Mouse (Mus musculus) ES-Bruce4 (cell line): ENCODE measurements around the gene Glb1l. TPM values are rescaled to one million over a fixed set of nuclear protein-coding genes. Genes with fewer than 3 reads are reported as not detected.

ENCODE experiments used
- H3K27ac ChIP-seq: 2 replicates; pipeline ENCODE4 v1.5.1; 2012; ENCODE audit warnings: low read length, inconsistent platforms; ENCODE audit not compliant: insufficient read depth
- H3K27me3 ChIP-seq: 2 replicates; pipeline ENCODE4 v1.6.1; 2012; ENCODE audit warnings: mild to moderate bottlenecking, low read length, inconsistent platforms; ENCODE audit not compliant: control insufficient read depth, poor library complexity, insufficient read depth, severe bottlenecking
- H3K36me3 ChIP-seq: 2 replicates; pipeline ENCODE4 v1.6.1; 2012; ENCODE audit warnings: inconsistent platforms, mild to moderate bottlenecking, low read length, moderate library complexity; ENCODE audit not compliant: control insufficient read depth, poor library complexity, insufficient read depth, severe bottlenecking
- H3K4me1 ChIP-seq: one replicate; pipeline ENCODE4 v1.8.1; 2011; ENCODE audit warnings: low read length; ENCODE audit not compliant: control insufficient read depth, insufficient read depth
- H3K4me3 ChIP-seq: 2 replicates; pipeline ENCODE4 v1.5.1; 2011; ENCODE audit warnings: low read depth, mild to moderate bottlenecking, low read length
- H3K9ac ChIP-seq: 2 replicates; pipeline ENCODE4 v1.6.1; 2012; ENCODE audit warnings: low read depth, mild to moderate bottlenecking, inconsistent platforms; ENCODE audit not compliant: poor library complexity, severe bottlenecking
- H3K9me3 ChIP-seq: replicated peaks from 2 replicates; pipeline ENCODE4 v1.6.1; 2012; ENCODE audit warnings: mild to moderate bottlenecking, low read length, inconsistent platforms; ENCODE audit not compliant: control insufficient read depth, poor library complexity, insufficient read depth, severe bottlenecking
- CTCF ChIP-seq: IDR thresholded peaks from one replicate; pipeline ENCODE4 v1.8.1; 2011; ENCODE audit warnings: low read depth, low read length
- EP300 ChIP-seq: IDR thresholded peaks from 2 replicates; pipeline ENCODE4 v1.6.1; 2011; ENCODE audit warnings: low read depth, low read length; ENCODE audit not compliant: insufficient read depth
- POLR2A ChIP-seq: IDR thresholded peaks from one replicate; pipeline ENCODE4 v1.8.1; 2011; ENCODE audit warnings: low read length; ENCODE audit not compliant: insufficient read depth
- polyA plus RNA-seq: library from polyadenylated mRNA; stranded (reverse); fragments of >200 nt; gene quantifications from 2 replicates; pipeline ENCODE4 v1.2.4, GENCODE M21; 2011; ENCODE audit warnings: low read depth; ENCODE audit not compliant: missing spikeins, insufficient read depth, insufficient read length

The Glb1l gene
- polyA plus RNA-seq, 1 experiment: 5.1 TPM

DNA sequence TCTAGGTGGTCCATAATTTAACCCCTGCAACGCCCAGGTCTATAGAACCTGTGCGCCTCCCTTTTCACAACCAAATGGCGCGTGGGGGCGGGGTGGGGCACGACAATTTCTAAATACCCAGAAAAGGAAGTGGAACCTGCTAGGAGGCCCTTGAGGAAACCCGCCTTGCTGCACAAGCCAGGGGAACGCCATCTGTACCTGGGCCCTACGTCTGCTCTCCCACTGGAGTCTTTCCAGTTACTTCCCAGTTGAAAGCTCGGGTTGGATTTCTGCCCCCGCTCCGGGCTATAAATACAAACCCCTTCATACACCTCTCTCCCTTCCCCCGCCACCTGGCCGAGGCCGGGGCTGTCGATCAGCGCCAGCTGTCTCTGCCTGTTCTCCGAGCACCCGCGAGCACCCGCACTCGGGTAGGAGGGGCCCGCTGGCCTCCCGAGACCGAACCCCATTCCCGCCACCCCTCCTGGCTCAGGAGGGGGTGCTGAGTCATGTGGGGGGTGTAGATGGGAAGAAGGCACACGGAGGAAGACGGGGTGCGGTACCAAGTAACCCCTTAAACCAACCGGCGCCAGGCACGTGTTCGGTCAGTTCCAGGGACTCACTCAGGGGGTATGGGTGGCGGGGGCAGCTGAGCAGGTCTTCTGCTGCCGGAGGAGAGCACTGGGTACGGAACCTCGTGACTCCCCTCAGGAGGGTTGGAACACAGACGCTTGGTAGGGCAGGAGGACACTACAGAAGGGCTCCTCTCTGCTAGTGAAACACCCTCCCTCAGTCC is 7.8 kb upstream of the Glb1l start:
- Histone ChIP-seq H3K4me1 (peaks cover 5% of the 10 kb centered on the region), H3K27me3 (no peaks in the 10 kb centered on the region), H3K9me3 (no peaks in the 10 kb centered on the region), H3K36me3 (peaks cover 35% of the 10 kb centered on the region), H3K4me3 (peak overlapping the region; percentile 90), H3K9ac (peak overlapping the region; percentile 70), H3K27ac (no peak overlapping the region)
- TF ChIP-seq EP300 (0 out of 2 replicates have a peak, but pooled peaks have one; percentile 4), CTCF (no peak)

- Histone ChIP-seq H3K36me3 (peaks cover 41% of the 10 kb centered on the region), H3K27me3 (no peaks in the 10 kb centered on the region), H3K9ac (peak overlapping the region; percentile 70), H3K9me3 (no peaks in the 10 kb centered on the region), H3K27ac (no peak overlapping the region), H3K4me3 (peak overlapping the region; percentile 90), H3K4me1 (peaks cover 7% of the 10 kb centered on the region)
- no peak for TF ChIP-seq EP300
- TF ChIP-seq POLR2A: no peak
- no peak for TF ChIP-seq CTCF
Measured at GRCm38 (mm10) chr1:75217893-75218226, 7.2 kb upstream of the Glb1l start.

GRCm38 (mm10) chr1:75216797-75217585 is 6.4 kb upstream of the Glb1l start:
- Histone ChIP-seq H3K4me3 (no peak overlapping the region), H3K4me1 (peaks cover 8% of the 10 kb centered on the region), H3K9ac (no peak overlapping the region; the same call in 1 of the 2 replicates), H3K27ac (no peak overlapping the region), H3K27me3 (no peaks in the 10 kb centered on the region), H3K36me3 (peaks cover 42% of the 10 kb centered on the region), H3K9me3 (no peaks in the 10 kb centered on the region)
- TF ChIP-seq POLR2A: no peak
- TF ChIP-seq CTCF: no peak
- no peak for TF ChIP-seq EP300

DNA sequence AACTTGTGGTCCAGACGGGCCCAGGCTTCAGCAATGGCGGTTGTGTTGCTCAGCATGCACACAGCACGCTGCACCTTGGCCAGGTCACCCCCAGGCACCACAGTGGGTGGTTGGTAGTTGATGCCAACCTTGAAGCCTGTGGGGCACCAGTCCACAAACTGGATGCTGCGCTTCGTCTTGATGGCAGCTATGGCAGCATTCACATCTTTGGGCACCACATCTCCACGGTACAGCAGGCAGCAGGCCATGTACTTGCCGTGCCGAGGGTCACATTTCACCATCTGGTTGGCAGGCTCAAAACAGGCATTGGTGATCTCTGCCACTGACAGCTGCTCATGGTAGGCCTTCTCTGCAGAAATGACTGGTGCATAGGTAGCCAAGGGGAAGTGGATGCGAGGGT is 5.2 kb upstream of the Glb1l start:
- no peaks in the 10 kb centered on the region for H3K9me3 ChIP-seq
- no peak overlapping the region for H3K4me3 ChIP-seq
- peaks cover 4% of the 10 kb centered on the region for H3K4me1 ChIP-seq
- TF ChIP-seq EP300 (no peak), POLR2A (no peak), CTCF (no peak)
- no peak overlapping the region for H3K9ac ChIP-seq
- no peaks in the 10 kb centered on the region for H3K27me3 ChIP-seq
- peaks cover 42% of the 10 kb centered on the region for H3K36me3 ChIP-seq
- no peak overlapping the region for H3K27ac ChIP-seq

DNA sequence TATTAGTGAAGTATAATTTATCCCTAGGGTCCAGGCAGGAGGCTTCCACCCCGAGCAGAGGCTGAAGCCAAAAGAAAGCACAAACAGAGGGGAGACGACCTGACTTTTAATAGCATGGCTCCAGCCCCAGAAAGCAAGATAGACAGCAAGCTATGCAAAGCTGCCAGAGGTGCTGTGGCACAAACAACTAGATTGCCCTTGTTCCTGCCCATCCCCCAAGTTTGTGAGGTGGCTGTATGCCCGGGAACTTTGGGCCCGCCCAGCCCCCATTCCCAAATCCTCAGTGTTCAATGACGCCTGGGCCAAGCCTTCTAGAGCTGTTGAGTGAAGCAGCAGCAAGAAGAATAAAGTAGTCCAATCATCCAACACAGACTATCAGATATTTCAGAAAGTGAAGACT is 4.3 kb upstream of the Glb1l start:
- Histone ChIP-seq H3K4me1 (peaks cover 4% of the 10 kb centered on the region), H3K9me3 (no peaks in the 10 kb centered on the region), H3K27me3 (no peaks in the 10 kb centered on the region), H3K4me3 (no peak overlapping the region), H3K27ac (no peak overlapping the region), H3K36me3 (peaks cover 42% of the 10 kb centered on the region), H3K9ac (no peak overlapping the region)
- TF ChIP-seq CTCF (no peak), EP300 (no peak)

- TF ChIP-seq CTCF (no peak), EP300 (no peak), POLR2A (no peak)
- Histone ChIP-seq H3K9ac (no peak overlapping the region), H3K27me3 (no peaks in the 10 kb centered on the region), H3K4me3 (no peak overlapping the region), H3K4me1 (peaks cover 4% of the 10 kb centered on the region), H3K27ac (no peak overlapping the region), H3K9me3 (no peaks in the 10 kb centered on the region), H3K36me3 (peaks cover 42% of the 10 kb centered on the region)
Measured at GRCm38 (mm10) chr1:75214442-75214841, 3.8 kb upstream of the Glb1l start.
